Mouse (Mus musculus): ENCODE data around the gene Pirt.
A peak's percentile ranks its signal among the peaks of the same experiment; 100 is the strongest.

Pirt gene

GRCm38 (mm10) chr11:66911811-66912210 is at the start of gene Pirt:
Gene Pirt (plus strand): TSS chr11:66911981.
- no peak for DNase-seq (ENCODE audit: low read depth, low spot score)

GRCm38 (mm10) chr11:66871701-66872100 is 40.1 kb upstream of the Pirt start:
- DNase-seq (ENCODE audit: low read depth, low spot score): peak; percentile 36

- no peak for DNase-seq (ENCODE audit: low read depth, low spot score)
These were observed 38.9 kb upstream of the Pirt start for GRCm38 (mm10) chr11:66872773-66873470.

- DNase-seq (ENCODE audit: low read depth, low spot score): no peak
These were observed 30.5 kb upstream of the Pirt start for GRCm38 (mm10) chr11:66881291-66881690.

GRCm38 (mm10) chr11:66882224-66883040 is 29.3 kb upstream of the Pirt start:
- no peak for DNase-seq (ENCODE audit: low read depth, low spot score)

- no peak for DNase-seq (ENCODE audit: low read depth, low spot score)
These were observed 19.2 kb upstream of the Pirt start for GRCm38 (mm10) chr11:66892536-66892935.

GRCm38 (mm10) chr11:66898747-66899146 is 13.0 kb upstream of the Pirt start:
- no peak for DNase-seq (ENCODE audit: low read depth, low spot score)

- peak; percentile 66 for DNase-seq (ENCODE audit: low read depth, low spot score)
These were observed 12.4 kb upstream of the Pirt start for GRCm38 (mm10) chr11:66899426-66899825.

- no peak for DNase-seq (ENCODE audit: low read depth, low spot score)
These were observed 9.0 kb upstream of the Pirt start for GRCm38 (mm10) chr11:66902801-66903200.

- peak; percentile 70 for DNase-seq (ENCODE audit: low read depth, low spot score)
These were observed 6.0 kb upstream of the Pirt start for GRCm38 (mm10) chr11:66905617-66906384.

- no peak for DNase-seq (ENCODE audit: low read depth, low spot score)
These were observed 1.0 kb downstream of the Pirt start for GRCm38 (mm10) chr11:66912531-66913458.

GRCm38 (mm10) chr11:66914249-66914648 is 2.5 kb downstream of the Pirt start:
- peak; percentile 61 for DNase-seq (ENCODE audit: low read depth, low spot score)

- peak; percentile 61 for DNase-seq (ENCODE audit: low read depth, low spot score)
These were observed 8.2 kb downstream of the Pirt start for GRCm38 (mm10) chr11:66920012-66920411.

- no peak for DNase-seq (ENCODE audit: low read depth, low spot score)
These were observed 12.5 kb downstream of the Pirt start for GRCm38 (mm10) chr11:66924095-66924823.

GRCm38 (mm10) chr11:66928311-66928710 is 16.5 kb downstream of the Pirt start:
- no peak for DNase-seq (ENCODE audit: low read depth, low spot score)

GRCm38 (mm10) chr11:66932827-66933599 is 21.2 kb downstream of the Pirt start:
- DNase-seq (ENCODE audit: low read depth, low spot score): no peak

- no peak for DNase-seq (ENCODE audit: low read depth, low spot score)
These were observed 22.8 kb downstream of the Pirt start for GRCm38 (mm10) chr11:66934428-66935173.

GRCm38 (mm10) chr11:66942011-66942410 is 30.2 kb downstream of the Pirt start:
- DNase-seq (ENCODE audit: low read depth, low spot score): no peak

GRCm38 (mm10) chr11:66945224-66945767 is 33.5 kb downstream of the Pirt start:
- no peak for DNase-seq (ENCODE audit: low read depth, low spot score)
